Mouse (Mus musculus): ENCODE data around the gene Hbb-y. TPM values are rescaled to one million over a fixed set of nuclear protein-coding genes. Genes with fewer than 3 reads are reported as not detected.
"Not testable (repeated sequence)": the region's sequence is repeated elsewhere in the genome, so short reads cannot be mapped to it uniquely, and the experiment has no call there.

Hbb-y gene
- polyA plus RNA-seq, 1 experiment from 2014 or later: 882 TPM

GRCm38 (mm10) chr7:103860855-103861254 lies 7.8 kb upstream of the Hbb-y start:
- no peaks in the 10 kb centered on the region for H3K27me3 ChIP-seq (ENCODE audit: control insufficient read depth, insufficient read depth, low read length)
- H3K27ac ChIP-seq (ENCODE audit: low read length): no peak overlapping the region
- peak; percentile 88; the same call in 1 of the 2 replicates for ATAC-seq (ENCODE audit: insufficient number of reproducible peaks, insufficient read depth, low FRiP score, low read depth)
- H3K4me3 ChIP-seq (ENCODE audit: low read depth, low read length): no peak overlapping the region
- no peak overlapping the region for H3K9ac ChIP-seq (replicated peaks; ENCODE audit: low read depth, low read length)
- no peaks in the 10 kb centered on the region for H3K36me3 ChIP-seq (ENCODE audit: control insufficient read depth, insufficient read depth, low read length)
- 48% methylated on average over 1 of the region's 1 CpGs for WGBS
- H3K9me3 ChIP-seq (ENCODE audit: control insufficient read depth, low read depth, low read length): no peaks in the 10 kb centered on the region
- no peak overlapping the region for H3K4me2 ChIP-seq (replicated peaks; ENCODE audit: low read depth, low read length)
- no peaks in the 10 kb centered on the region for H3K4me1 ChIP-seq (ENCODE audit: control insufficient read depth, insufficient read depth, low read length)

- peak; percentile 92; the same call in 1 of the 2 replicates for ATAC-seq (ENCODE audit: insufficient number of reproducible peaks, insufficient read depth, low FRiP score, low read depth)
- Histone ChIP-seq H3K9me3 (ENCODE audit: control insufficient read depth, low read depth, low read length) (no peaks in the 10 kb centered on the region), H3K36me3 (ENCODE audit: control insufficient read depth, insufficient read depth, low read length) (no peaks in the 10 kb centered on the region), H3K4me3 (ENCODE audit: low read depth, low read length) (no peak overlapping the region), H3K9ac (replicated peaks; ENCODE audit: low read depth, low read length) (no peak overlapping the region), H3K27me3 (ENCODE audit: control insufficient read depth, insufficient read depth, low read length) (no peaks in the 10 kb centered on the region), H3K4me1 (ENCODE audit: control insufficient read depth, insufficient read depth, low read length) (no peaks in the 10 kb centered on the region), H3K4me2 (replicated peaks; ENCODE audit: low read depth, low read length) (no peak overlapping the region), H3K27ac (ENCODE audit: low read length) (no peak overlapping the region)
- WGBS: 63% methylated on average over 2 of the region's 2 CpGs
Observed at GRCm38 (mm10) chr7:103859076-103859475, 6.1 kb upstream of the Hbb-y start.

GRCm38 (mm10) chr7:103854669-103855068 lies 1.7 kb upstream of the Hbb-y start:
- Histone ChIP-seq H3K27ac (ENCODE audit: low read length) (no peak overlapping the region), H3K4me3 (ENCODE audit: low read depth, low read length) (no peak overlapping the region), H3K36me3 (ENCODE audit: control insufficient read depth, insufficient read depth, low read length) (no peaks in the 10 kb centered on the region), H3K9ac (replicated peaks; ENCODE audit: low read depth, low read length) (no peak overlapping the region), H3K27me3 (ENCODE audit: control insufficient read depth, insufficient read depth, low read length) (no peaks in the 10 kb centered on the region), H3K9me3 (ENCODE audit: control insufficient read depth, low read depth, low read length) (no peaks in the 10 kb centered on the region), H3K4me1 (ENCODE audit: control insufficient read depth, insufficient read depth, low read length) (no peaks in the 10 kb centered on the region), H3K4me2 (replicated peaks; ENCODE audit: low read depth, low read length) (no peak overlapping the region)
- ATAC-seq (ENCODE audit: insufficient number of reproducible peaks, insufficient read depth, low FRiP score, low read depth): no peak
- WGBS: 63% methylated on average over 1 of the region's 1 CpGs

DNA sequence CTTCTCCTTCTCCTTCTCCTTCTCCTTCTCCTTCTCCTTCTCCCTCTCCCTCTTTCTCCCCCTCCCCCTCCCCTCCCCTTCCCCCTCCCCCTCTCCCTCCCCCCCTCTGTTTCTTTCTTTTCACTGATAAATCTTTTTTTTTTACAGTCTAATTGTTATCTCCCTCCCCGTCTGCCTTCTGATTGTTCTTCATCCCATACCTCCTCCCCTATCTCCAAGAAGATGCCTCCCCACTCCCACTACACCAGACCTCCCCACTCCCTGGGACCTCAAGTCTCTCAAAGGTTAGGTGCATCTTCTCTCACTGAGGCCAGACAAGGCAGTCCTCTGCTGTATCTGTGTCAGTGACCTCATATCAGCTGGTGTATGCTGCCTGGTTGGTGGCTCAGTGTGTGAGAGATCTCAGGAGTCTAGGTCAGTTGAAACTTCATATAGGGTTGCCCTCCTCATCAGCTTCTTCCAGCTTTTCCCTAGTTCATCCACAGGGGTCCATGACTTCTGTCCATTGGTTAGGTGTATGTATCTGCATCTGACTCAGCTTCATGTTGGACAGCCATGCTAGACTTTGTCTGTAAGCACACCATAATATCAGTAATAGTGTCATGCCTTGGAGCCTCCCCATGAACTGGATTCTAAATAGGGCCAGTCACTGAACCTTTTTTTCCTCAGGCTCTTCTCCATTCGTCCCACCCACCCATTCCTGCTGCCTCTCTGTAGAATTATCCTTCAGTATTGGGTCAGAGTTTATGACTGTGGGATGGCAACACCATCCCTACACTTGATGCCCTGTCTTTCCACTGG lies 8.3 kb downstream of the Hbb-y start:
- Histone ChIP-seq H3K36me3 (ENCODE audit: control insufficient read depth, insufficient read depth, low read length) (no peaks in the 10 kb centered on the region), H3K9ac (replicated peaks; ENCODE audit: low read depth, low read length) (no peak overlapping the region), H3K4me3 (ENCODE audit: low read depth, low read length) (no peak overlapping the region), H3K4me2 (replicated peaks; ENCODE audit: low read depth, low read length) (no peak overlapping the region), H3K27ac (ENCODE audit: low read length) (no peak overlapping the region), H3K4me1 (ENCODE audit: control insufficient read depth, insufficient read depth, low read length) (no peaks in the 10 kb centered on the region), H3K9me3 (ENCODE audit: control insufficient read depth, low read depth, low read length) (no peaks in the 10 kb centered on the region), H3K27me3 (ENCODE audit: control insufficient read depth, insufficient read depth, low read length) (no peaks in the 10 kb centered on the region)
- ATAC-seq (ENCODE audit: insufficient number of reproducible peaks, insufficient read depth, low FRiP score, low read depth): no peak
- WGBS: 52% methylated on average over 2 of the region's 2 CpGs

- no peak for ATAC-seq (ENCODE audit: insufficient number of reproducible peaks, insufficient read depth, low FRiP score, low read depth)
- Histone ChIP-seq H3K4me3 (ENCODE audit: low read depth, low read length) (no peak within 1 kb of the TSS), H3K36me3 (ENCODE audit: control insufficient read depth, insufficient read depth, low read length) (no peaks in the 10 kb centered on the region), H3K9me3 (ENCODE audit: control insufficient read depth, low read depth, low read length) (no peaks in the 10 kb centered on the region), H3K9ac (replicated peaks; ENCODE audit: low read depth, low read length) (no peak within 1 kb of the TSS), H3K4me2 (replicated peaks; ENCODE audit: low read depth, low read length) (no peak within 1 kb of the TSS), H3K4me1 (ENCODE audit: control insufficient read depth, insufficient read depth, low read length) (no peaks in the 10 kb centered on the region), H3K27ac (ENCODE audit: low read length) (no peak within 1 kb of the TSS), H3K27me3 (ENCODE audit: control insufficient read depth, insufficient read depth, low read length) (no peaks in the 10 kb centered on the region)
- 75% methylated on average over 2 of the region's 2 CpGs for WGBS
Observed at GRCm38 (mm10) chr7:103843034-103843433, 10.0 kb downstream of the Hbb-y start, which contains the start of gene Hbb-bh1. Gene Hbb-bh1 (minus strand): TSS chr7:103843164.

- Histone ChIP-seq H3K4me3 (ENCODE audit: low read depth, low read length) (no peak within 1 kb of the TSS), H3K4me1 (ENCODE audit: control insufficient read depth, insufficient read depth, low read length) (no peaks in the 10 kb centered on the region), H3K9me3 (ENCODE audit: control insufficient read depth, low read depth, low read length) (no peaks in the 10 kb centered on the region), H3K27ac (ENCODE audit: low read length) (no peak within 1 kb of the TSS), H3K9ac (replicated peaks; ENCODE audit: low read depth, low read length) (no peak within 1 kb of the TSS), H3K36me3 (ENCODE audit: control insufficient read depth, insufficient read depth, low read length) (no peaks in the 10 kb centered on the region), H3K27me3 (ENCODE audit: control insufficient read depth, insufficient read depth, low read length) (no peaks in the 10 kb centered on the region), H3K4me2 (replicated peaks; ENCODE audit: low read depth, low read length) (no peak within 1 kb of the TSS)
- 73% methylated on average over 3 of the region's 3 CpGs for WGBS
- no peak for ATAC-seq (ENCODE audit: insufficient number of reproducible peaks, insufficient read depth, low FRiP score, low read depth)
Observed at GRCm38 (mm10) chr7:103840268-103840667, 12.7 kb downstream of the Hbb-y start, which contains the start of gene Hbb-bh2. Gene Hbb-bh2 (minus strand): TSS chr7:103840520.

- no peaks in the 10 kb centered on the region for H3K9me3 ChIP-seq (ENCODE audit: control insufficient read depth, low read depth, low read length)
- H3K4me3 ChIP-seq (ENCODE audit: low read depth, low read length): no peak within 1 kb of the TSS
- no peak within 1 kb of the TSS for H3K4me2 ChIP-seq (replicated peaks; ENCODE audit: low read depth, low read length)
- H3K27me3 ChIP-seq (ENCODE audit: control insufficient read depth, insufficient read depth, low read length): no peaks in the 10 kb centered on the region
- H3K4me1 ChIP-seq (ENCODE audit: control insufficient read depth, insufficient read depth, low read length): no peaks in the 10 kb centered on the region
- peak; percentile 87; the same call in 1 of the 2 replicates for ATAC-seq (ENCODE audit: insufficient number of reproducible peaks, insufficient read depth, low FRiP score, low read depth)
- H3K36me3 ChIP-seq (ENCODE audit: control insufficient read depth, insufficient read depth, low read length): no peaks in the 10 kb centered on the region
- WGBS: 93% methylated on average over 4 of the region's 4 CpGs
- H3K9ac ChIP-seq (replicated peaks; ENCODE audit: low read depth, low read length): no peak within 1 kb of the TSS
- H3K27ac ChIP-seq (ENCODE audit: low read length): no peak within 1 kb of the TSS
Observed at GRCm38 (mm10) chr7:103827808-103828207, 25.2 kb downstream of the Hbb-y start, which contains the start of gene Hbb-bs. Gene Hbb-bs (minus strand): TSS chr7:103828096.

DNA sequence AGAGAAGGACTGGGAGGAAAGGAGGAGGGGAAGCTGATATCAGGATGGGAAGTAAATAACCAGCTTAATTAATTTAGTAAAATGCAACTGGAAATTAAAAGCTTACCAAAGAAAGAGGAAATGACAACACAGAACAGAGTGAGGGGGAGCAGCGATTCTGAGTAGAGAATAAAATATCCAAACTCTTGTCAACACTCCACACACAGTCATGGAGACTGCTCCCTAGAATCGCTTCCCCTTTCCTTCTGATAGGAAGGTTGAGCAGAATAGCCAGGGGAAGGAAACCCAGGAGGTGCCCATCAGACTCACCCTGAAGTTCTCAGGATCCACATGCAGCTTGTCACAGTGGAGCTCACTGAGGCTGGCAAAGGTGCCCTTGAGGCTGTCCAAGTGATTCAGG lies 25.9 kb downstream of the Hbb-y start:
- H3K4me1 ChIP-seq (ENCODE audit: control insufficient read depth, insufficient read depth, low read length); H3K4me3 ChIP-seq (ENCODE audit: low read depth, low read length); ATAC-seq (ENCODE audit: insufficient number of reproducible peaks, insufficient read depth, low FRiP score, low read depth); H3K4me2 ChIP-seq (replicated peaks; ENCODE audit: low read depth, low read length); H3K9ac ChIP-seq (replicated peaks; ENCODE audit: low read depth, low read length); H3K36me3 ChIP-seq (ENCODE audit: control insufficient read depth, insufficient read depth, low read length); H3K9me3 ChIP-seq (ENCODE audit: control insufficient read depth, low read depth, low read length); H3K27ac ChIP-seq (ENCODE audit: low read length); H3K27me3 ChIP-seq (ENCODE audit: control insufficient read depth, insufficient read depth, low read length): not testable (repeated sequence)
- no CpG with 5 or more reads among the region's 2 CpGs for WGBS

Measured in stomach, embryonic 14.5 days (tissue).